Mouse (Mus musculus) CH12.LX (cell line): ENCODE results near the gene Tubb5. TPM values are rescaled to one million over a fixed set of nuclear protein-coding genes. Genes with fewer than 3 reads are reported as not detected.

ENCODE experiments used
- DNase-seq: peaks from one replicate; pipeline ENCODE4 v3.0.0-alpha.2; 2013; ENCODE audit errors: extremely low read depth
- H3K27ac ChIP-seq: 2 replicates; pipeline ENCODE4 v1.5.1; 2012; ENCODE audit warnings: low read depth, mild to moderate bottlenecking, control low read depth, moderate library complexity; ENCODE audit not compliant: insufficient read depth
- H3K27me3 ChIP-seq: replicated peaks from 2 replicates; pipeline ENCODE3; 2012; ENCODE audit warnings: inconsistent platforms
- H3K36me3 ChIP-seq, 2 experiments: replicated peaks in 1 of 2; 2 replicates each; pipeline versions ENCODE3 to v1.6.1; 2012; ENCODE audit warnings: inconsistent platforms in 1 of 2, low read length in 1 of 2, mild to moderate bottlenecking in 1 of 2, mixed read lengths in 1 of 2, moderate library complexity in 1 of 2; ENCODE audit not compliant: control insufficient read depth in 1 of 2, insufficient read depth in 1 of 2
- H3K4me1 ChIP-seq, 2 experiments: 2 replicates each; pipeline ENCODE4 v1.6.1; 2012; ENCODE audit warnings: inconsistent platforms in 1 of 2, moderate library complexity in 1 of 2; ENCODE audit not compliant: insufficient read depth in 2 of 2, control insufficient read depth in 1 of 2
- H3K4me2 ChIP-seq: 2 replicates; pipeline ENCODE4 v1.6.1; 2012; ENCODE audit warnings: low read depth, mild to moderate bottlenecking, control low read depth; ENCODE audit not compliant: poor library complexity, insufficient read depth, severe bottlenecking
- H3K4me3 ChIP-seq, 3 experiments: fragments of 150-350 bp in 1 of 3; sonication (generic) in 1 of 3; replicated peaks in 1 of 3; 2 replicates each; pipeline versions ENCODE3 to v1.5.1; 2011 to 2012; ENCODE audit warnings: low read depth in 2 of 3, low read length in 2 of 3, mild to moderate bottlenecking in 2 of 3, moderate library complexity in 2 of 3, control low read depth in 1 of 3, improper control_type of control experiment in 1 of 3, inconsistent platforms in 1 of 3, mixed read lengths in 1 of 3; ENCODE audit not compliant: poor library complexity in 1 of 3
- H3K79me2 ChIP-seq: replicated peaks from 2 replicates; pipeline ENCODE4 v1.6.1; 2012; ENCODE audit warnings: mild to moderate bottlenecking, moderate library complexity; ENCODE audit not compliant: control insufficient read depth, poor library complexity, insufficient read depth, severe bottlenecking; ENCODE audit errors: extremely low read depth
- H3K9ac ChIP-seq: 2 replicates; pipeline ENCODE4 v1.6.1; 2012; ENCODE audit warnings: low read depth, mild to moderate bottlenecking, control low read depth, moderate library complexity; ENCODE audit not compliant: insufficient read depth
- H3K9me3 ChIP-seq: replicated peaks from 2 replicates; pipeline ENCODE3; 2012; ENCODE audit warnings: low read length, inconsistent platforms, mixed read lengths
- CHD1 ChIP-seq: IDR thresholded peaks from 2 replicates; pipeline ENCODE4 v1.6.1; 2012; ENCODE audit warnings: low read depth, low read length, improper control_type of control experiment, inconsistent platforms
- ELF1 ChIP-seq: IDR thresholded peaks from 2 replicates; pipeline ENCODE4 v1.6.1; 2014; ENCODE audit warnings: low read depth, mild to moderate bottlenecking, inconsistent platforms, low read length, improper control_type of control experiment
- EP300 ChIP-seq: IDR thresholded peaks from 2 replicates; pipeline ENCODE4 v1.6.1; 2011; ENCODE audit warnings: low read length, improper control_type of control experiment
- GABPA ChIP-seq: IDR thresholded peaks from 2 replicates; pipeline ENCODE4 v1.6.1; 2012; ENCODE audit warnings: low read depth, low read length, improper control_type of control experiment, inconsistent platforms; ENCODE audit not compliant: insufficient replicate concordance
- HCFC1 ChIP-seq: IDR thresholded peaks from 2 replicates; pipeline ENCODE4 v1.6.1; 2012; ENCODE audit warnings: low read depth, mild to moderate bottlenecking, inconsistent platforms, low read length, improper control_type of control experiment
- IRF4 ChIP-seq: IDR thresholded peaks from 2 replicates; pipeline ENCODE4 v1.6.1; 2014; ENCODE audit warnings: low read depth, mild to moderate bottlenecking, inconsistent platforms, low read length, improper control_type of control experiment
- MAX ChIP-seq: IDR thresholded peaks from 2 replicates; pipeline ENCODE4 v1.6.1; 2011; ENCODE audit warnings: low read length, improper control_type of control experiment
- MEF2A ChIP-seq: IDR thresholded peaks from 2 replicates; pipeline ENCODE4 v1.6.1; 2014; ENCODE audit warnings: low read depth, mild to moderate bottlenecking, inconsistent platforms, low read length, improper control_type of control experiment, borderline replicate concordance
- NRF1 ChIP-seq: IDR thresholded peaks from 2 replicates; pipeline ENCODE4 v1.6.1; 2014; ENCODE audit warnings: low read depth, mild to moderate bottlenecking, inconsistent platforms, low read length, improper control_type of control experiment, moderate library complexity
- POLR2A ChIP-seq: IDR thresholded peaks from 2 replicates; pipeline ENCODE4 v1.6.1; 2011; ENCODE audit warnings: low read depth, mild to moderate bottlenecking, improper control_type of control experiment, low read length
- RAD21 ChIP-seq: IDR thresholded peaks from 2 replicates; pipeline ENCODE4 v1.6.1; 2011; ENCODE audit warnings: low read depth, mild to moderate bottlenecking, low read length, improper control_type of control experiment, moderate library complexity
- TBP ChIP-seq: conservative IDR thresholded peaks from 2 replicates; pipeline ENCODE4 v1.6.1; 2011; ENCODE audit warnings: low read depth, low read length, improper control_type of control experiment
- TCF12 ChIP-seq: IDR thresholded peaks from 2 replicates; pipeline ENCODE4 v1.6.1; 2014; ENCODE audit warnings: low read depth, mild to moderate bottlenecking, inconsistent platforms, low read length, improper control_type of control experiment
- UBTF ChIP-seq: IDR thresholded peaks from 2 replicates; pipeline ENCODE4 v1.6.1; 2012; ENCODE audit warnings: low read depth, mild to moderate bottlenecking, inconsistent platforms, low read length, improper control_type of control experiment, moderate library complexity
- USF2 ChIP-seq: conservative IDR thresholded peaks from 2 replicates; pipeline ENCODE4 v1.6.1; 2011; ENCODE audit warnings: low read depth, low read length, improper control_type of control experiment
- ZMIZ1 ChIP-seq: IDR thresholded peaks from 2 replicates; pipeline ENCODE4 v1.6.1; 2012; ENCODE audit warnings: low read depth, mild to moderate bottlenecking, inconsistent platforms, low read length, improper control_type of control experiment
- ZNF384 ChIP-seq: IDR thresholded peaks from 2 replicates; pipeline ENCODE4 v1.6.1; 2012; ENCODE audit warnings: low read depth, low read length, improper control_type of control experiment, inconsistent platforms
- dilution Hi-C: fragments of 300-500 bp; cut with MboI; formaldehyde crosslinking; loops from 2 replicates; pipeline ENCODE4 v1.14.3; 2020; ENCODE audit warnings: low sequenced_read_pairs; ENCODE audit not compliant: extremely low pct_unique_long_range_greater_than_20kb, extremely low pct_ligation_motif_present
- in situ Hi-C: fragments of 300-500 bp; cut with MboI; formaldehyde crosslinking; loops from 3 replicates; pipeline ENCODE4 v1.14.3; 2019; ENCODE audit warnings: low sequenced_read_pairs, low pct_ligation_motif_present, low pct_unique_long_range_greater_than_20kb, mixed read lengths
- polyA plus RNA-seq: library from polyadenylated mRNA; unstranded; fragments of >175 nt; gene quantifications from 2 replicates; pipeline ENCODE4 v1.2.1, GENCODE M21; 2012; ENCODE audit warnings: low read depth; ENCODE audit not compliant: insufficient read length
- total RNA-seq, 2 experiments: library from RNA; depleted of rRNA; stranded (reverse); fragments of 300-350 nt in 1 of 2; fragments of >200 nt in 1 of 2; gene quantifications; 2 replicates each; pipeline ENCODE4 v1.2.3; 2012 to 2014

The Tubb5 gene
- total and polyA plus RNA-seq, 3 experiments: 1,014 to 1,121 (median 1,053) TPM

DNA sequence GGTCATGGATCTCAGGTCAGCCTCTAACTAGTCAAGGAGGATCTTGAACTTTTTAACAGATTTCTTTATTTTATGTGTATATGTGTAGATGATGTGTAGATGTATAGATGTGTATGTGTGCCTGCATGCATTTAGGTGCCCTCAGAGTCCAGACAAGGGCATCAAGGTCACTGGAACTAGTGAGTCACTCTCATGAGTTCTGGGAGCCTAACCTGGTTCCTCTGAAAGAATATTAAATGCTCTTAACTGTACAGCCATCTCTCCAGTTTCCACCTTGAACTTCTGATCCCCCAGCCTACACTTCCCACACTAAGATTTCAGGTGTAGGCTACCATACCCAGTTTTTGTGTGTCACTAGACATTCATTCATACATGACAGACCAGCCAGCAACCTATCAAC, 50.6 kb downstream of the Tubb5 start:
- in situ Hi-C loops (no loop called here), dilution Hi-C loops (no loop called here)
- Histone ChIP-seq H3K9me3 (no peaks in the 10 kb centered on the region), H3K27ac (no peak overlapping the region), H3K4me1 (peaks cover 0 to 9% of the 10 kb centered on the region in 2 experiments; a peak in 1 of 4 replicates), H3K4me3 (no peak overlapping the region), H3K4me2 (no peak overlapping the region), H3K9ac (no peak overlapping the region), H3K27me3 (peaks cover 5% of the 10 kb centered on the region), H3K36me3 (no peaks in the 10 kb centered on the region), H3K79me2 (no peaks in the 10 kb centered on the region)
- TF ChIP-seq CHD1 (no peak), ZMIZ1 (no peak), GABPA (no peak), ELF1 (no peak), NRF1 (no peak)
- DNase-seq: no peak

GRCm38 (mm10) chr17:35785140-35785539, 53.0 kb downstream of the Tubb5 start:
- Histone ChIP-seq H3K27me3 (peaks cover 7% of the 10 kb centered on the region), H3K79me2 (no peaks in the 10 kb centered on the region), H3K4me3 (no peak overlapping the region), H3K4me2 (no peak overlapping the region), H3K9me3 (no peaks in the 10 kb centered on the region), H3K9ac (no peak overlapping the region), H3K4me1 (peaks cover 0 to 15% of the 10 kb centered on the region in 2 experiments; a peak in 2 of 4 replicates), H3K36me3 (no peaks in the 10 kb centered on the region), H3K27ac (no peak overlapping the region)
- in situ Hi-C loops (no loop called here), dilution Hi-C loops (no loop called here)
- DNase-seq: no peak
- TF ChIP-seq TBP (no peak), RAD21 (no peak), ZMIZ1 (no peak), USF2 (no peak), EP300 (no peak), POLR2A (no peak), ZNF384 (no peak)

DNA sequence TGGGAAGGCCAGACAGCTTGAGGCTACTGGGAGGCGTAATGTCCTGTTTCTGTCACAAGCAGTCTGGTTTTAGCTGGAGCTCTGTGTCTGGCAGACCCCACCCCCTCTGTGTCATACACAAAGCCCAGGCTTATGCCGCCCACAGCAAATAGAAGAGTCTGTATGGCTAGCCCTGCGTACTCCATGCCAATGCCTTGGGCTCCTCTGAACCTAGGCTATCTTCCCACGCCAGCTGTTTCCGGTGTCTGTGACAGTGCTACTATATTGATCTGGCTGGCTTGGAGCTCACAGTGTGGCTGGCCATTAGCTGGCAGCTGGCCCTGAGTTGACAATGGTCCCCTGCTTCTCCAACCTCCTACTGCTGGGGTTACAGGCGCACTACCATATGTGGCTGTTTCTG, 54.2 kb downstream of the Tubb5 start:
- no peaks in the 10 kb centered on the region for H3K9me3 ChIP-seq
- no peaks in the 10 kb centered on the region for H3K79me2 ChIP-seq
- H3K27ac ChIP-seq: no peak overlapping the region
- DNase-seq: no peak
- H3K36me3 ChIP-seq: no peaks in the 10 kb centered on the region
- no peak for TF ChIP-seq MAX
- no peak for TF ChIP-seq MEF2A
- TF ChIP-seq TCF12: no peak
- no peak for TF ChIP-seq HCFC1
- TF ChIP-seq IRF4: no peak
- no peak for TF ChIP-seq TBP
- no peak for TF ChIP-seq GABPA
- no peak for TF ChIP-seq UBTF
- H3K4me2 ChIP-seq: no peak overlapping the region
- H3K4me1 ChIP-seq: peaks cover 0 to 21% of the 10 kb centered on the region in 2 experiments; a peak in 2 of 4 replicates
- dilution Hi-C loops (no loop called here), in situ Hi-C loops (no loop called here)
- no peak overlapping the region for H3K9ac ChIP-seq
- H3K4me3 ChIP-seq: no peak overlapping the region
- H3K27me3 ChIP-seq: peaks cover 7% of the 10 kb centered on the region

Other genes with a start within 250 kb of the Tubb5 start
Only the 20 nearest of the 24 such genes appear.
- gene Mucl3, start 194.6 kb downstream of the Tubb5 start, total RNA-seq (2012; rRNA removed): 0.80 and 1.3 TPM in 2 replicates
- gene Mucl3, start 194.6 kb downstream of the Tubb5 start, total RNA-seq (2014; rRNA removed): 0.08 and 0.11 TPM in 2 replicates
- gene Mucl3, start 194.6 kb downstream of the Tubb5 start, polyA plus RNA-seq: 0.34 TPM in 2 replicates
- gene Vars2, start 170.7 kb downstream of the Tubb5 start, total RNA-seq (2012; rRNA removed): 26.3 and 30.3 TPM in 2 replicates
- gene Vars2, start 170.7 kb downstream of the Tubb5 start, total RNA-seq (2014; rRNA removed): 14.0 and 16.5 TPM in 2 replicates
- 23.0 and 26.6 TPM in 2 replicates for gene Vars2, start 170.7 kb downstream of the Tubb5 start, polyA plus RNA-seq
- 51.7 and 55.7 TPM in 2 replicates for gene Gtf2h4, start 164.6 kb downstream of the Tubb5 start, total RNA-seq (2012; rRNA removed)
- 35.3 and 40.7 TPM in 2 replicates for gene Gtf2h4, start 164.6 kb downstream of the Tubb5 start, total RNA-seq (2014; rRNA removed)
- 40.0 and 40.4 TPM in 2 replicates for gene Gtf2h4, start 164.6 kb downstream of the Tubb5 start, polyA plus RNA-seq
- gene Ddr1, start 133.7 kb downstream of the Tubb5 start, total RNA-seq (2012; rRNA removed): 3.5 and 3.6 TPM in 2 replicates
- gene Ddr1, start 133.7 kb downstream of the Tubb5 start, total RNA-seq (2014; rRNA removed): 0.83 and 1.3 TPM in 2 replicates
- 3.0 and 3.1 TPM in 2 replicates for gene Ddr1, start 133.7 kb downstream of the Tubb5 start, polyA plus RNA-seq
- gene Ier3, start 16.6 kb downstream of the Tubb5 start, total RNA-seq (2012; rRNA removed): 16.5 and 27.2 TPM in 2 replicates
- gene Ier3, start 16.6 kb downstream of the Tubb5 start, total RNA-seq (2014; rRNA removed): 13.9 and 15.0 TPM in 2 replicates
- gene Ier3, start 16.6 kb downstream of the Tubb5 start, polyA plus RNA-seq: 12.4 and 12.6 TPM in 2 replicates
- gene Flot1, start 15.1 kb downstream of the Tubb5 start, total RNA-seq (2012; rRNA removed): 14.2 and 21.6 TPM in 2 replicates
- 12.8 and 16.3 TPM in 2 replicates for gene Flot1, start 15.1 kb downstream of the Tubb5 start, total RNA-seq (2014; rRNA removed)
- gene Flot1, start 15.1 kb downstream of the Tubb5 start, polyA plus RNA-seq: 17.6 and 18.9 TPM in 2 replicates
- 8.2 and 8.5 TPM in 2 replicates for gene Mdc1, start 3.2 kb upstream of the Tubb5 start, total RNA-seq (2012; rRNA removed)
- gene Mdc1, start 3.2 kb upstream of the Tubb5 start, total RNA-seq (2014; rRNA removed): 2.4 and 3.3 TPM in 2 replicates
- 14.4 and 15.7 TPM in 2 replicates for gene Mdc1, start 3.2 kb upstream of the Tubb5 start, polyA plus RNA-seq
- 12.5 and 16.7 TPM in 2 replicates for gene Nrm, start 23.0 kb upstream of the Tubb5 start, total RNA-seq (2012; rRNA removed)
- gene Nrm, start 23.0 kb upstream of the Tubb5 start, total RNA-seq (2014; rRNA removed): 10.0 and 12.1 TPM in 2 replicates
- 14.0 and 15.4 TPM in 2 replicates for gene Nrm, start 23.0 kb upstream of the Tubb5 start, polyA plus RNA-seq
- 20.5 and 21.4 TPM in 2 replicates for gene Ppp1r18, start 27.3 kb upstream of the Tubb5 start, total RNA-seq (2012; rRNA removed)
- 7.5 and 8.5 TPM in 2 replicates for gene Ppp1r18, start 27.3 kb upstream of the Tubb5 start, total RNA-seq (2014; rRNA removed)
- 48.9 and 50.1 TPM in 2 replicates for gene Ppp1r18, start 27.3 kb upstream of the Tubb5 start, polyA plus RNA-seq
- gene Dhx16, start 41.5 kb upstream of the Tubb5 start, total RNA-seq (2012; rRNA removed): 75.3 and 81.0 TPM in 2 replicates
- gene Dhx16, start 41.5 kb upstream of the Tubb5 start, total RNA-seq (2014; rRNA removed): 74.8 and 75.0 TPM in 2 replicates
- gene Dhx16, start 41.5 kb upstream of the Tubb5 start, polyA plus RNA-seq: 84.4 and 107 TPM in 2 replicates
- gene 2310061I04Rik, start 59.1 kb upstream of the Tubb5 start, total RNA-seq (2012; rRNA removed): 7.1 and 8.7 TPM in 2 replicates
- 4.2 and 5.7 TPM in 2 replicates for gene 2310061I04Rik, start 59.1 kb upstream of the Tubb5 start, total RNA-seq (2014; rRNA removed)
- 39.5 and 46.4 TPM in 2 replicates for gene 2310061I04Rik, start 59.1 kb upstream of the Tubb5 start, polyA plus RNA-seq
- gene Atat1, start 71.8 kb upstream of the Tubb5 start, total RNA-seq (2012; rRNA removed): 12.5 and 14.5 TPM in 2 replicates
- gene Atat1, start 71.8 kb upstream of the Tubb5 start, total RNA-seq (2014; rRNA removed): 5.2 and 5.7 TPM in 2 replicates
- gene Atat1, start 71.8 kb upstream of the Tubb5 start, polyA plus RNA-seq: 9.9 and 10.4 TPM in 2 replicates
- gene Mrps18b, start 78.1 kb upstream of the Tubb5 start, total RNA-seq (2012; rRNA removed): 108 and 135 TPM in 2 replicates
- 135 and 148 TPM in 2 replicates for gene Mrps18b, start 78.1 kb upstream of the Tubb5 start, total RNA-seq (2014; rRNA removed)
- gene Mrps18b, start 78.1 kb upstream of the Tubb5 start, polyA plus RNA-seq: 172 and 180 TPM in 2 replicates
- gene Ppp1r10, start 78.1 kb upstream of the Tubb5 start, total RNA-seq (2012; rRNA removed): 31.6 TPM in 2 replicates
- 10.7 and 14.5 TPM in 2 replicates for gene Ppp1r10, start 78.1 kb upstream of the Tubb5 start, total RNA-seq (2014; rRNA removed)
- gene Ppp1r10, start 78.1 kb upstream of the Tubb5 start, polyA plus RNA-seq: 69.9 and 70.3 TPM in 2 replicates
- 110 and 136 TPM in 2 replicates for gene Abcf1, start 131.5 kb upstream of the Tubb5 start, total RNA-seq (2012; rRNA removed)
- 52.8 and 52.9 TPM in 2 replicates for gene Abcf1, start 131.5 kb upstream of the Tubb5 start, total RNA-seq (2014; rRNA removed)
- 290 and 352 TPM in 2 replicates for gene Abcf1, start 131.5 kb upstream of the Tubb5 start, polyA plus RNA-seq
- gene Gnl1, start 141.5 kb upstream of the Tubb5 start, total RNA-seq (2012; rRNA removed): 24.3 and 29.0 TPM in 2 replicates
- gene Gnl1, start 141.5 kb upstream of the Tubb5 start, total RNA-seq (2014; rRNA removed): 15.9 and 18.7 TPM in 2 replicates
- gene Gnl1, start 141.5 kb upstream of the Tubb5 start, polyA plus RNA-seq: 33.4 and 41.1 TPM in 2 replicates
- gene Prr3, start 141.9 kb upstream of the Tubb5 start, total RNA-seq (2012; rRNA removed): 5.5 and 8.3 TPM in 2 replicates
- gene Prr3, start 141.9 kb upstream of the Tubb5 start, total RNA-seq (2014; rRNA removed): 2.3 and 4.0 TPM in 2 replicates
- gene Prr3, start 141.9 kb upstream of the Tubb5 start, polyA plus RNA-seq: 30.6 and 32.0 TPM in 2 replicates
- 9.8 and 16.1 TPM in 2 replicates for gene H2-T24, start 182.3 kb upstream of the Tubb5 start, total RNA-seq (2012; rRNA removed)
- gene H2-T24, start 182.3 kb upstream of the Tubb5 start, total RNA-seq (2014; rRNA removed): 6.6 and 7.6 TPM in 2 replicates
- gene H2-T24, start 182.3 kb upstream of the Tubb5 start, polyA plus RNA-seq: 8.9 and 9.3 TPM in 2 replicates
- gene H2-T23, start 194.5 kb upstream of the Tubb5 start, total RNA-seq (2012; rRNA removed): 21.8 and 23.0 TPM in 2 replicates
- 35.6 and 38.8 TPM in 2 replicates for gene H2-T23, start 194.5 kb upstream of the Tubb5 start, total RNA-seq (2014; rRNA removed)
- 42.1 and 75.0 TPM in 2 replicates for gene H2-T23, start 194.5 kb upstream of the Tubb5 start, polyA plus RNA-seq
- gene H2-T22, start 204.4 kb upstream of the Tubb5 start, total RNA-seq (2012; rRNA removed): 9.6 and 10.6 TPM in 2 replicates
- gene H2-T22, start 204.4 kb upstream of the Tubb5 start, total RNA-seq (2014; rRNA removed): 14.9 and 16.4 TPM in 2 replicates
- gene H2-T22, start 204.4 kb upstream of the Tubb5 start, polyA plus RNA-seq: 19.8 and 26.1 TPM in 2 replicates